Mouse (Mus musculus) forebrain, embryonic 15.5 days (tissue): ENCODE results near the gene Pramef8. TPM values are rescaled to one million over a fixed set of nuclear protein-coding genes. Genes with fewer than 3 reads are reported as not detected.

ENCODE experiments used
- ATAC-seq: fragments of 200-750 bp; cut with Nextera tagmentation; replicated peaks from 2 replicates; pipeline ENCODE4 v1.8.0; 2017; ENCODE audit warnings: mild to moderate bottlenecking, moderate TSS enrichment, moderate library complexity
- H3K27ac ChIP-seq: fragments of 300-500 bp; sonication (generic); replicated peaks from 2 replicates; pipeline ENCODE4 v1.5.1; 2015; ENCODE audit warnings: mild to moderate bottlenecking, inconsistent platforms
- H3K27me3 ChIP-seq: fragments of 300-500 bp; sonication (generic); 2 replicates; pipeline ENCODE4 v1.6.1; 2015; ENCODE audit warnings: inconsistent platforms
- H3K36me3 ChIP-seq: fragments of 300-500 bp; sonication (generic); 2 replicates; pipeline ENCODE4 v1.6.1; 2015; ENCODE audit warnings: mild to moderate bottlenecking, inconsistent platforms
- H3K4me1 ChIP-seq: fragments of 300-500 bp; sonication (generic); 2 replicates; pipeline ENCODE4 v1.6.1; 2015; ENCODE audit warnings: inconsistent platforms
- H3K4me2 ChIP-seq: fragments of 300-500 bp; sonication (generic); replicated peaks from 2 replicates; pipeline ENCODE4 v1.6.1; 2015; ENCODE audit warnings: mild to moderate bottlenecking, inconsistent platforms
- H3K4me3 ChIP-seq: fragments of 300-500 bp; sonication (generic); 2 replicates; pipeline ENCODE4 v1.5.1; 2015; ENCODE audit warnings: mild to moderate bottlenecking, inconsistent platforms
- H3K9ac ChIP-seq: fragments of 300-500 bp; sonication (generic); replicated peaks from 2 replicates; pipeline ENCODE4 v1.6.1; 2015; ENCODE audit warnings: mild to moderate bottlenecking, inconsistent platforms
- H3K9me3 ChIP-seq: fragments of 300-500 bp; sonication (generic); 2 replicates; pipeline ENCODE4 v1.6.1; 2016; ENCODE audit warnings: inconsistent platforms
- WGBS: fragments of 180-500 bp; shearing (Covaris S2); methylation state at CpG from one replicate; pipeline ENCODE4 v1.1.7; 2015; ENCODE audit warnings: mixed read lengths; 5-methylcytosine and 5-hydroxymethylcytosine counted together
- polyA plus RNA-seq: library from polyadenylated mRNA; unstranded; fragments of >200 nt; fragmentation: Nextera tagmentation; extraction: Ambion mirVana; gene quantifications from 2 replicates; pipeline ENCODE4 v1.2.1, GENCODE M21; 2015

Pramef8 gene
- 27.7 and 30.2 TPM in 2 replicates for polyA plus RNA-seq

GRCm38 (mm10) chr4:143412219-143413092 is at the start of gene Pramef8:
Gene Pramef8 (plus strand): TSS chr4:143412426.
- peaks cover 6% of the 10 kb centered on the region for H3K4me1 ChIP-seq
- peaks cover 34% of the 10 kb centered on the region for H3K36me3 ChIP-seq
- WGBS, result 1% methylated on average over 50 of the region's 50 CpGs
- H3K9me3 ChIP-seq, result no peaks in the 10 kb centered on the region
- H3K4me3 ChIP-seq, result peak within 1 kb of the TSS; percentile 72
- H3K4me2 ChIP-seq, result peak within 1 kb of the TSS; percentile 53
- no peaks in the 10 kb centered on the region for H3K27me3 ChIP-seq
- peak; percentile 95 for ATAC-seq
- H3K9ac ChIP-seq, result peak within 1 kb of the TSS; percentile 61
- peak within 1 kb of the TSS; percentile 95 for H3K27ac ChIP-seq

- no peak overlapping the region for H3K27ac ChIP-seq
Observed at GRCm38 (mm10) chr4:143366415-143367041, 45.7 kb upstream of the Pramef8 start.

GRCm38 (mm10) chr4:143379480-143379879 is 32.7 kb upstream of the Pramef8 start:
- 35% methylated on average over 7 of the region's 7 CpGs for WGBS
- Histone ChIP-seq H3K27ac (no peak overlapping the region), H3K4me2 (no peak overlapping the region), H3K27me3 (no peaks in the 10 kb centered on the region), H3K9ac (no peak overlapping the region), H3K4me3 (no peak overlapping the region), H3K4me1 (peaks cover 5% of the 10 kb centered on the region; the same call in 1 of the 2 replicates), H3K9me3 (no peaks in the 10 kb centered on the region), H3K36me3 (no peaks in the 10 kb centered on the region)
- no peak for ATAC-seq

More at GRCm38 (mm10) chr4:143366415-143367041, 45.7 kb upstream of the Pramef8 start:
- no peak overlapping the region for H3K9ac ChIP-seq
- no peaks in the 10 kb centered on the region for H3K4me1 ChIP-seq
- no peak overlapping the region for H3K4me2 ChIP-seq
- no peaks in the 10 kb centered on the region for H3K36me3 ChIP-seq
- H3K27me3 ChIP-seq, result no peaks in the 10 kb centered on the region
- H3K4me3 ChIP-seq, result no peak overlapping the region
- no peak for ATAC-seq
- H3K9me3 ChIP-seq, result peaks cover 3% of the 10 kb centered on the region; the same call in 1 of the 2 replicates
- WGBS, result 22% methylated on average over 15 of the region's 15 CpGs

- Histone ChIP-seq H3K4me2 (no peak overlapping the region), H3K4me3 (no peak overlapping the region), H3K27ac (no peak overlapping the region), H3K4me1 (peaks cover 5% of the 10 kb centered on the region; the same call in 1 of the 2 replicates), H3K9me3 (no peaks in the 10 kb centered on the region), H3K27me3 (no peaks in the 10 kb centered on the region), H3K36me3 (no peaks in the 10 kb centered on the region), H3K9ac (no peak overlapping the region)
- 30% methylated on average over 15 of the region's 15 CpGs for WGBS
- 0 out of 2 replicates have a peak, but pooled peaks have one; percentile 26 for ATAC-seq
Observed at GRCm38 (mm10) chr4:143379931-143380715, 32.1 kb upstream of the Pramef8 start.

- Histone ChIP-seq H3K4me3 (no peak overlapping the region), H3K36me3 (no peaks in the 10 kb centered on the region), H3K27ac (no peak overlapping the region), H3K9me3 (no peaks in the 10 kb centered on the region), H3K4me1 (peaks cover 5% of the 10 kb centered on the region; the same call in 1 of the 2 replicates), H3K27me3 (no peaks in the 10 kb centered on the region), H3K4me2 (no peak overlapping the region), H3K9ac (no peak overlapping the region)
- ATAC-seq, result no peak
- WGBS, result 1% methylated on average over 5 of the region's 5 CpGs
Observed at GRCm38 (mm10) chr4:143380716-143381004, 31.6 kb upstream of the Pramef8 start.

- 49% methylated on average over 3 of the region's 3 CpGs for WGBS
- Histone ChIP-seq H3K4me3 (no peak overlapping the region), H3K4me1 (peaks cover 5% of the 10 kb centered on the region; the same call in 1 of the 2 replicates), H3K9ac (no peak overlapping the region), H3K27me3 (no peaks in the 10 kb centered on the region), H3K4me2 (no peak overlapping the region), H3K36me3 (no peaks in the 10 kb centered on the region), H3K27ac (no peak overlapping the region), H3K9me3 (no peaks in the 10 kb centered on the region)
- peak; percentile 27; the same call in 1 of the 2 replicates for ATAC-seq
Observed at GRCm38 (mm10) chr4:143382163-143382562, 30.1 kb upstream of the Pramef8 start.

- Histone ChIP-seq H3K4me2 (no peak overlapping the region), H3K4me3 (no peak overlapping the region), H3K9me3 (no peaks in the 10 kb centered on the region), H3K4me1 (peaks cover 5% of the 10 kb centered on the region; the same call in 1 of the 2 replicates), H3K27ac (no peak overlapping the region), H3K27me3 (no peaks in the 10 kb centered on the region), H3K36me3 (no peaks in the 10 kb centered on the region), H3K9ac (no peak overlapping the region)
- 47% methylated on average over 4 of the region's 4 CpGs for WGBS
- ATAC-seq, result no peak
Observed at GRCm38 (mm10) chr4:143383646-143384045, 28.6 kb upstream of the Pramef8 start.

GRCm38 (mm10) chr4:143388955-143389702 is 23.1 kb upstream of the Pramef8 start:
- peak overlapping the region; percentile 57 for H3K4me2 ChIP-seq
- peak overlapping the region; percentile 33; the same call in 1 of the 2 replicates for H3K9ac ChIP-seq
- H3K4me1 ChIP-seq, result no peaks in the 10 kb centered on the region
- ATAC-seq, result peak; percentile 88
- no peaks in the 10 kb centered on the region for H3K9me3 ChIP-seq
- H3K36me3 ChIP-seq, result no peaks in the 10 kb centered on the region
- peak overlapping the region; percentile 39 for H3K4me3 ChIP-seq
- no peaks in the 10 kb centered on the region for H3K27me3 ChIP-seq
- 10% methylated on average over 26 of the region's 43 CpGs for WGBS
- no peak overlapping the region for H3K27ac ChIP-seq

GRCm38 (mm10) chr4:143394181-143394580 is 18.0 kb upstream of the Pramef8 start, which contains the start of gene Pramel1:
Gene Pramel1 (plus strand): TSS chr4:143394428.
- ATAC-seq, result no peak
- no peak within 1 kb of the TSS for H3K4me2 ChIP-seq
- H3K36me3 ChIP-seq, result no peaks in the 10 kb centered on the region
- no peaks in the 10 kb centered on the region for H3K4me1 ChIP-seq
- H3K4me3 ChIP-seq, result no peak within 1 kb of the TSS
- H3K9ac ChIP-seq, result no peak within 1 kb of the TSS
- H3K9me3 ChIP-seq, result no peaks in the 10 kb centered on the region
- WGBS, result 84% methylated on average over 26 of the region's 26 CpGs
- H3K27ac ChIP-seq, result no peak within 1 kb of the TSS
- H3K27me3 ChIP-seq, result no peaks in the 10 kb centered on the region

GRCm38 (mm10) chr4:143411566-143412218 is 534 bp upstream of the Pramef8 start:
- Histone ChIP-seq H3K27ac (peak overlapping the region; percentile 95), H3K27me3 (no peaks in the 10 kb centered on the region), H3K9me3 (no peaks in the 10 kb centered on the region), H3K4me2 (peak overlapping the region; percentile 41), H3K9ac (peak overlapping the region; percentile 61), H3K4me3 (peak overlapping the region; percentile 72), H3K4me1 (peaks cover 6% of the 10 kb centered on the region), H3K36me3 (peaks cover 26% of the 10 kb centered on the region)
- WGBS, result 67% methylated on average over 5 of the region's 5 CpGs
- peak; percentile 33 for ATAC-seq

- Histone ChIP-seq H3K27me3 (no peaks in the 10 kb centered on the region), H3K9me3 (no peaks in the 10 kb centered on the region), H3K9ac (no peak overlapping the region), H3K27ac (no peak overlapping the region), H3K36me3 (peaks cover 45% of the 10 kb centered on the region), H3K4me2 (no peak overlapping the region), H3K4me3 (no peak overlapping the region), H3K4me1 (peaks cover 6% of the 10 kb centered on the region)
- WGBS, result 100% methylated on average over 1 of the region's 1 CpGs
- no peak for ATAC-seq
Observed at GRCm38 (mm10) chr4:143413621-143414020, 1.4 kb downstream of the Pramef8 start.
